Mouse (Mus musculus): ENCODE measurements around the gene Kank1. TPM values are rescaled to one million over a fixed set of nuclear protein-coding genes. Genes with fewer than 3 reads are reported as not detected.

Kank1 gene
- total RNA-seq, 2 experiments from 2014 or later = 40.1 to 51.6 TPM

DNA sequence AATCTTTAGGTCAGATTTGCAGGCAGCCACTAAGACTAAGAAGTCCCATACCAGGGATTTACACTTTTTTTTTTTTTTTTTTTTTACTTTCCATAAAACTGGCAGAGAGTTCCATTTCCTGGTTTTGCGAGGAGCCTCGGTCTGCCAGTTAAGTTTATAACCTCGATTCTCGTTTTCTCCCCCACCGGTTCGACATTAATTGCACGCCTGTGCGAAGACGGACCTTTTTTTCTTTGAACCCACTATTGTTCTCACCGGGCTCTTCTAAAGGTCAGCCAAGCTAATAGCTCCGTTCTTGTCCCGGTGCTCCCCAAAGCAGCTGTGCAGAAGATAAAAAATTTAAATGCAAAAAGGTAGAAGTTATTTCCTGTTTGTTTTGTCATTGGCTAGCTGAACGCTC, 12.5 kb downstream of the Kank1 start:
- no peak for DNase-seq
- intact Hi-C loops (cut with DNase I) = no loop called here

DNA sequence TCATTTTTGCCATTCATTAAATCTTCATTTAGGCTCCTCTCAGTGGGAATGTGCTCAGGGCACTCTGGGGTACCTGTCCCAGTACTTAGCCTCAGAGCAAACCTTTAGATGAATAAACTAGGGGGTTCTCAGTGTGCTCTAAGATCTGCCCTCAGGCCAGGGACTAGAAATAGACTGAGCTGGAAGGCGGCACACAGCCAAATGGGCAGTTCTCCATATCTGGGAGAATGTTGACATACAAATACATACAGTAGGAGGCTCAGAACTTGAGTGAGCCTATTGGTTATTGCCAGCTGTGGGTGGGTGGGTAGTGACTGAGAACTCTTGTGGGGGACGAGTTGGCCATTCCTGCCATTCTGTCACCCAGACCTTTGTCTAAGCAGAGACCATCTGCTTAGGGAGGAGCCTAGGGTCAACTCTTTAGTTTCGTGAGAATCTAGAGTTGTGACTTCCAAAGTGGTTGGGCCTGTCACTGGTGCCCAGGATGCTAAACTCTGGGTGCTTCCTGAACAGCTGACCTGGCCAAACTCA, 14.9 kb downstream of the Kank1 start:
- peak; percentile 58 to 61 for DNase-seq
- intact Hi-C loops (cut with DNase I) = no loop called here

DNA sequence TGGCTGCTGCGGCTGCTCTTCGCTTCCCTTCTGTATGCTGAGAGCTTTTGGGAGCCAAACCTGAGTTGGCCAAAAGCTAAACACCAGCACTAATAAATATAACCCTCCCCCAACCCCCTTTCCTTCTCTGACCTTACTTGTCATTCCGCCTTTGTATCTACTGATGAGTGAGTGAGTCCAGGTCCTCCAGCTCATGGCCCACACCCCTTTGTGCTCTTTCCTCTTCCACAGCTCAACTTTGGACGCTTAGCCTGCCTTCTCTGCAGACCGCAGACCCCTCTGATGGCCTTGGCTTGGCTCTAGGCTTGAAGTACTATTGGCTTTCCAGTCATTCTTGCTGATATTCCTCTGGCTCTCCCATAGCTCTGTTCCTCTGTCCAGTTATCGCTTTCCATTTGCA, 16.4 kb downstream of the Kank1 start:
- no peak for DNase-seq
- intact Hi-C loops (cut with DNase I) = no loop called here

DNA sequence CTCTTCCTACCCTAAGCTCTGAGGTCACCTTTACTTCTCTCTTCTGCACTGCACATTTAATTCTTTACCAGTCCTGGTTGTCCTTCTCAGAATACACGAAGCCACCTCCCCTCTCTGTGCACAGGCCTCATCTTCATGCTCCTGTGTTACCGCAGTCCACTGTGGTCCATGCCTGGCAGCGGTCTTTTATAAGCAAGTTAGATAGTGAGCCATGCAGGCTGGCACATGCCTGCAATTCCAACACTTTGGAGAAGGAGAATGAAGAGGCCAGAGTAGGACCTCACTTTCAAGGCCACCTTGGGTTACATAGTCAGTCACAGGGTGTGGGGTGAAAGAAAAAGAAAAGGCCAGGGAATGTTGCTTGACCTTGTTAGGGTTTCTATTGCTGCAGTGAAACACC, 16.9 kb downstream of the Kank1 start:
- peak; percentile 46 to 47 for DNase-seq
- intact Hi-C loops (cut with DNase I) = no loop called here

DNA sequence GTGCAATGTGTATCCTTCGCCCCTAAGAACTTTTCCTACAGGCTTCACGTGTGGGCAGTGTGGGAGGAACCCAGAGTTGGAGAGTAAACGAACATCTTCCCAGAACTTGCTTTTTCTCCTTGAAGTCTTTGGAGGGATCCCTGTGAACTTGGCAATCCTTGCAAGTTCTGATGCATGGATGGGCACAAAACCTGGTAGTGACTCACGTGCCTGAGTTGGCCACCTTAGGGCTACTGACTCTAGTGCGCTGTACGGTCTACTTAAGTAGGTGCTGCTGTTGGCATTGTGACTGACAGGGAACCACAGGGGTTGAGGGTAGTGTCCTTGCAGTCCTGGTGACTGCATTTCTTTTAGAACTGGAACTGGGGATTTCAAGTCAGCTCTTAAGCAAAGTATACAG, 21.5 kb downstream of the Kank1 start:
- intact Hi-C loops (cut with DNase I) = no loop called here

DNA sequence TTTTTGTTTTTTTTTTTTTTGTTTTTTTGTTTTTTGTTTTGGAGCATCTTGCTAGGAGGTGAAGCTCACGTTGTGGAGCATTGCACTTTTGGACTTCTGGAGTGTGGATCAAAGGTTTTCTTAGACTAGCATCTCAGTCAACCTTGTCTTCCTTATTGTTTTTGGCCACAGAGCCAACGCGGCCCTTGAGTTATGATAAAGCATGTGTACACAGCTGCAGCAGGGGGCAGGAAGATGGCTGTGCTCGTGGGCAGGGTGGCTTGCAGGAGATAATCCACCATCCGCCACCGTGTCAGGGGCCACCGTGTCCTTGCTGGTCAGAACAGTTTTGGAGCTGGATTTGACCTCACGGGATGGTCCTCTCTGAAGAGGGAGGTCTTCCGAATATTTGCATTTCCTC, 29.4 kb downstream of the Kank1 start:
- intact Hi-C loops (cut with DNase I) = no loop called here
- no peak for DNase-seq

More for the DNA sequence above, 21.5 kb downstream of the Kank1 start:
- no peak for DNase-seq

DNA sequence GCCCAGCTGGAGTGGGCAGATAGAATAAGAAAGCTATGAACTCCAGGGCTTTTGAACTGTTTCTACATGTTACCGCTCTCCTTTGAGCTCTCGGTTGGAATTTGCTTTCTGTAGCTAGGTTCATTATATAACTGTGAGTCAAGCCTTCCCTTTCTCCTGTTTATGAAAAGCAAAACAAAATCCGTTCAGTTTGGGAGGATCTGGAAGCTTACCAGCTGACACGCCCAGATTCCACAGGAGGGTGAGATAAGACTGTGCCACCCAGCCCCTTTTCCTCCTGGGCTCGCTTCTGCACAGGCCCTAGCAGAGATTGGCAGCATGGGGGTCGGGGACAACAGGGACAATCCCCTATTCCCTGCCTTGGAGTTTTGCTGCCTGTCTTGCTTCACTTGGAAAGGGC, 30.5 kb downstream of the Kank1 start:
- DNase-seq = peak in 1 of 2 experiments; percentile 51
- intact Hi-C loops (cut with DNase I) = no loop called here

DNA sequence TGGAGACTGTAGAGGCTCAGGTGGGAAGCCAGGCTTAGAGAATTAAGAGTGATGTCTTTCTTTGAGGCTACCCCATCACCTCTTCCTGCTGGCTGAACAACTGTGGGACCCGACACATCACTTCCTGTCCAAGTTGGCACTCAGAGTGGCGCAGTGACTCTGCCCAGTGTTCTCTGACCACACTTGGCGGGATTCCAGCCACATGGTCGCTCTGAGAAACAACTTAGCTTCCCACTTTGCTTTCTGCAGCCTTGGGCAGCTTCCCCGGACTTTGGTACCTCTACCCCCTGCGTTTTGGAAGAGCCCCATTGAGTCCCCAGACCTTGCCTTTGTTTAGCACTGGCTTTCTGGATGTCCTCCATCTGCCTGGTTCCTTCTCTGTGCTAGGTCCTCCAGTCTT, 31.8 kb downstream of the Kank1 start:
- intact Hi-C loops (cut with DNase I) = no loop called here
- peak; percentile 79 to 80 for DNase-seq

DNA sequence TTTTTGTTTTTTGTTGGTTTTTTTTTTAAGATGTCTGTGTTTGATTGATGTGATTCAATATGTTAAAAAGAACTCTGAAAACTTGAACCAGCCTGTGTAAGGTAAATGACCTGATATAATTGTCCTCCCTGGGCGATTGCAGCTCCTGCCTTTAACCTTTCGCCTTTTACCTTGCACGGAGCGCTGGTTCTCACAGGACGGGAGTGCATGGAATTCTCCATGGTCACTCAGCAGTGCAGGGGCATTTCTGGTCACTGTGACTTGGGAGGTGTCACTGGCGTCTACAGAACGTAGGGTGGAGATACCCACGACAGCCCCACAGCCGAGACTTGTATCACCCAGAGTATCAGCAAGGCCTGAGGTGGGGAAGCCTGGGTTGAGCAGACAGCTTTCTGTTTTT, 34.8 kb downstream of the Kank1 start:
- DNase-seq = no peak

DNA sequence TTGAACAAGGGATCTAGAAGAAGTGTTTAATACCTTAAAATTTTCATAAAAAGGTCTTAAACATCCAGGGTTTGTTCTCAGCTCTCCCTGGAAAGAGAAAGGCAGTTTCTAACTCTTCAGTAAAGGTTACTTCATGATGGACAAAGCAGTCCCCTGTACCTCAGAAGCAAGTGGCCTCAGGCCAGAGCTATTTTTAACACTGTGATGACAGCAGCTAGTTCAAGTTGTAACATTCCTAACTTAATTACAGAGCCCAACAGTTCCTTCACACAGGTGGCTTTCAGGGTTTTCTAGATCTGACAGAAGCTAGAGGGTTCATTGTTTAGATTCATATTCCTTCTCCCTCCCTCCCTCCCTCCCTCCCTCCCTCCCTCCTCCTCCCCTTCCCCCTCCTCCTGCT, 36.4 kb downstream of the Kank1 start:
- DNase-seq = peak; percentile 76 to 77
- intact Hi-C loops (cut with DNase I) = no loop called here

More for the DNA sequence above, 34.8 kb downstream of the Kank1 start:
- intact Hi-C loops (cut with DNase I) = no loop called here

DNA sequence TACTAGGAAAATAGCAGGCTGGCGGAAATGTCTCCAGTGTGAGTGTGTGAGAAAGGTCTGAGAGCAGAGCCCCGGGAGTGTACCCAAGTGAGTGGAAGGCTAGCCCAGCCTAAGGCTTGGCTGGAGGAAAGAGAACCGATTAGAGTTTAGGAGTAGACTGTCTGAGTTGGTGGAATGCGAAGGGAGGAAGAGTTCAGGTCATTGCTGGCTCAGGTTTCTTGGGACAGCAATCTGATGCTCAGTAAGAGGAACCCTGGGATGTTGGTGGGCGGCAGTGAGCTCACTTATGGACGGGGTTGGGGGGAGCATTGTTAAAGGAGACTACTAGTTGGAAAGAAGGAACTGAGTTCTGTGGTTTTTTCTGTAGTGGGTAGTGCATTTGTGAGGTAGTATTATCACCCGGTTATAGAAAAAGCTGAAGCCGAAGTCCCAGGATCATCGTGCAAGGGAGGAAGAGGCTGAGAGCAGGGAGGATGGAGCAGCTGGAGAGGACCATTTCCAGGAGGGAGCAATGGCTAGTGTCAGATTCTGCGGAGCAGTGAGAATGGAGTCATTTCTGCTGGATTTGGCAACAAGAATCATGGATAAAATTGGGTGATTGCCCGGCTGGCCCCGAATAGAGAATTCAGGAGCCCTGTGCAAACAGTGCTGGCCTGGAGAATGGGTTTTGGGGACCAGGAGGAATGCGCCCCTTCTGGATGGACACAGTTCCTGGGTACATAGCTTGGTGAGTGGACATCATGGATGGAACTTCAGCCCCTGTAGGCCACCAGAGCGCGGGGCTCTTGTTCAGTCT, 40.0 kb downstream of the Kank1 start:
- peak; percentile 49 to 54 for DNase-seq

DNA sequence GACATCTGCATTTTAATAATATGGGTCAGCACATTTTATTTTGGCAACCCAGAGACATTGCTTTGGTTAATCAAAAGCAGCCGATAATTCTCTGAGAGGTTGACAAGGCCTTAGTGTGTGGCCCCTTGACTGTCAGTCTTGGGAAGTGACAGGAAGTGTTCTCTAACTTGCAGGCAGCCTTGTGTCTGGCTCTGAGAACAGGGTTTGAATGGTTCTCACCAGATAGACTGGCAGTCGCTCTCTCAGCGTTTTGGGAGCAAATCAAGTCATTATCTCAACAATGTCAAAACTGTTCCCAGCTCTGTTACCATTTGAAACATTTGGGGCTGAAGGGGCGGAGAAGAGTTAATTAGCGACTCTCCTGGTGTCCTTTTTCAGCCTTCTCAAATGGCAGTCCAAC, 41.0 kb downstream of the Kank1 start:
- DNase-seq = peak; percentile 35 to 37

More for the DNA sequence above, 40.0 kb downstream of the Kank1 start:
- intact Hi-C loops (cut with DNase I) = no loop called here

DNA sequence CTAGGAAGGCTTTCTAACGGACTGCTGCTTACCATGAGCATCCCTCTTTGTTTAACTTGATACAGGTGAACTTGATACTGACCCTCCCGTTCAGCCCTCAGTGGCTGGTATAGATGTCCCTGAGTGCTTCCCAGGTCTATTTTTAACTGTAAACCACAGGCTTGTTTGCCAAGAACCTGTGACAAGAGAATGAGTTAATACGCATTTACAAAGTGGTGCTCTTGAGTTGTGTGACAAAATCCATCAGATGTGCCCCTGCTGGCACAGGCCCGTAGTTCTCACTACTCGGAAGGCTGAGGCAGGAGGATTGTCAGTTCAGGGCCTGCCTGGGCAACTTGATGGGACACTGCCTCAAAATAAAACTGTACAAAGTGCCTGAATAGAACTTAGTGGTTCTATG, 42.8 kb downstream of the Kank1 start:
- intact Hi-C loops (cut with DNase I) = no loop called here
- peak in 1 of 2 experiments; percentile 44 for DNase-seq

More for the DNA sequence above, 41.0 kb downstream of the Kank1 start:
- intact Hi-C loops (cut with DNase I) = no loop called here

DNA sequence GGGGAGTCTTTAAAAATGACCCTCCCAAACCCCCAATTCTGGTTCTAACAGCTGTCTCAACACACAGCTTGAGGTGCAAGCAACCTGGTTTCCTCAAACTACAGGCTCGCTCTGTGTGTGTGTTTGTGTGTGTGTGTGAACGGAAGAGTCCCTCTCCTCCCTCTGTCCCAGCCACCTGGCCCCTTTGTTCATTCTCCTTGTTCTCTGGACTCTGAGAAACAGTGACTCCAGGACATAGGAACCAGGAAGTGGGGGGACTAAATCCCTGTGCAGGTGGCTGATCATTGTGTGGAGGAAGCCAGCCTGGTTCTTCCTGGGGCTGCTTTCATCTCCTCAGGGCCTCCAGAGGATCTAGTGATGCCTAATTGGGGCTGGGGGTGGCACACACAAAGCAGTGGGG, 46.9 kb downstream of the Kank1 start:
- DNase-seq = no peak
- intact Hi-C loops (cut with DNase I) = no loop called here

DNA sequence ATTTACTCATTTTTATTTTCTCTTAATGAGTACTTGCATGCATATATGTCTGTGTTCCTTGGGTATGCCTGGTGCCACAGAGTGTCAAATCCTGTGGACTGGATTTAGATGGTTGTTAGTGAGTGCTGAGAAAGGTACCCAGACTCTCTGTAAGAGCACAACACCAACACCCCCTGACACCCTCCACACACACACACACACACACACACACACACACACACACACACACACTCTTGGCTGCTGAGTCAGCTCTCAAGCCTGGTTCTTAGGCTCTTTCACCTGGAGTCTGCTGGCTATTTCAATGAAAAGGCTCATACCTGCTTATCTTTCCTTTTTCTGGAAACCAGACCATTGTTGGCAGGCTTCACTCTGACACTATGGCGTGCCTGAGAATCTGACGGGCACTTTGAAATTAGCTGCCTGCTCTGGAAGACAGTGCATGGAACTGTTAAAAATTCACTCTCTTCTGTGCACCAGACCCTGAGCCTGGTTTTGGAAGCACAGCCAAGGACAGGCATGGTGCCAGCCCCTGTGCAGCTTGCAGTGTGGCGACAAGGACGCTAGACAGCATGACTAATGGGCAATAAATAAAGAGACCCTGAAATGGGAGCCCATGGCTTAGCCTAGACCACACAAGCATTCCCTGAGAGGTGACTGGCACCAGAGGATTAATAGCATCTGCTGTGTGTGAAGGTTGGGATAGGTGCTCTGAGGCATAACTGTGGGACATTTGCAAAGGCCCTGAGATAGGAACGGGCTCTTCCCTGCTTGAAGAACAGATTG, 49.2 kb downstream of the Kank1 start:
- intact Hi-C loops (cut with DNase I) = no loop called here
- DNase-seq = peak; percentile 72 to 79

DNA sequence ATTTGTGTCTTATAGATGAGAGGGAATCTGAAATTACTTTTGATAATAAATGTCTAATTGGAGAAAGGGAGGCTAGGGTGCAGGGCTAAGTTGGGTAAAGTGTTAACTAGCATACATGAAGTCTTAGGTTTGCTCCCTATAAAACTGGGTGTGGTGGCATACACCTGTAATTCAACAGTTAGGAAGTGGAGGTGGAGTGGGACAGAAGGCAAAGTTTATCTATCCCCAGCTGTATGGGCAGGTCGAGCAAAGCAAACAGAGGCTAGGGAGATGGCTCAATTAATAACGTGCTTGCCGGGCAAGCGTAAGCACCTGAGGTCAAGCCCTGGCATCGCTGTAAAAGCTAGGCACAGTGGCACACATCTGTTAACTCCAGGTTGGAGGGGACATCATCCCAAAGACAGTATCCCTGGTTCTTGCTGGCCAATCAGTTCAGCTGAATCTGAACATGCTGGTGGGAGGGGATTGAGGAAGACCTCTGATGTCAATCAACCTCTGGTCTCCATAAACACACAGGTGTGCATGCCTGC, 54.3 kb downstream of the Kank1 start:
- intact Hi-C loops (cut with DNase I) = no loop called here
- DNase-seq = no peak

DNA sequence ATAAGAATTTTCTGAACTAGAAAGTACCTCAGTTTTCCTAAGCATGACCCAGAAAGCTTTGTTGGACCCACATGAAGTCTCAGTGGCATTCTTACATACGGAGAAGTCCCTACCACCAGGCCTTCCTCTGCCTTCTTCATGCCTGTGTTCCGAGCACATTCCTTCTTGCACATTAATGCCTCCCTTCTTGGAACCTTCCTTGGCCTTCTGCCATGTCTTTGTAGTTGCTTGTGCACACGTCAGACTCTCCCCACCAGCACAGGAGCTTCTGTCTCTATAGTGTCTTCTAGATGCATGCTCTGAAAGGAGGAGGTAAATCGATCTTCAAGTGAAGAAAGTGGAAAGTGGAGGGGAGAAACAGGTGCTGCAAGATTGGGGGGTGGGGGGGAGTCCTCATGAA, 58.4 kb downstream of the Kank1 start:
- intact Hi-C loops (cut with DNase I) = no loop called here
- DNase-seq = no peak

DNA sequence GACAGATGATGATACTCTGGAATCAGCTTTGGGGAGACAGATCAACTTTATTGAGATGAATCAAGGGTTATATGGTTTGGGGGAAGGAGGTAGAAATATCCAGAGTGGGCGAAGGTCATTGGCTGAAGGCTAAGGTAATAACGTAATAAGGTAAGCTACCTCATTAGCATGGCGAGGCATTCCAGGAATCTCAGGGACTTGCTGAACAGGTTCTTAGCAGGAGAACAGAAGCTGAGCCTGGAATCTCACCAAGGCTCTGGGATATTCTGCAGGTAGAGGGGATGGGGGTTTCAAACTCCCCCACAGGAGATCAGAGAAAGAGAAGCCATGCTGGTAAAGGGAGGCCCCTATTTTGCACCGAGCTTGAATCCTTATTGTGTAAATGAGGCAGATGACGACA, 60.5 kb downstream of the Kank1 start:
- DNase-seq = no peak
- intact Hi-C loops (cut with DNase I) = no loop called here

DNA sequence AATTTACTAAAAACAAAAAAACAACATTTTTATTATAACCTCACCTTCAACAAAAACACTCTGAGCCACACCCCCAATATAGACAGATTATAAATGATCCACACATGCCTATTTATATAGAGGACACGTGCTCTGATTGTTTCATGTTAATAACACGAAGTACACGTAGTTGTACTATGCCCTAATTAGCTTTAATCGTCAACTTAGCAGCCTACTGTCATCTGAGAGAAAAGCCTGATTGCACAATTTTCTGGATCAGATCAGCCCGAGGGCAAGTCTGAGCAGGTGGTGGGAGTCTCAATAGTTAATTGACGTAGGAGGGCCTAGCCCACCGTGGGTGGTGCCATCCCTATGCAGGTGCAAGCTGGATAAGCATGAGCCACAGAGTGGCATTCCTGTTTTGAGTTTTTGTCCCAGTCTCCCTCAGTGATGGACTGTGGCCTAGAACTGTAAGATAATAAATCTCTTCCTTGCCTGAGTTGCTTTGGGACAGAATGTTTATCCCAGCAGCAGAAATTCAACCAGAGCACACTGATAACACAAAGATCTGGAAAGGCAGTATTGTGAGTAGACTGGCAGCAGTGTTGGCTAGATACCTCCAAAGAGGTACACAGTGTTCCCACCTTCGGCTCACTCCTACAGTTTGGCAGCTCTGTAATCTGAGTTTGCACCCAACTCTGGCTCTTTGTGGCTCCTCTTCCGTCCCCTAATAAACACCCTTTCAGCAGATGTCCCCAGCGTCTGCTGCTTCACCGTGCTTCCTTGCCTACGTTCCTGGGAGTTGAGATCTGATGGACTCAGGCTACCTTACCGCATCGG, 63.3 kb downstream of the Kank1 start:
- intact Hi-C loops (cut with DNase I) = no loop called here
- no peak for DNase-seq

DNA sequence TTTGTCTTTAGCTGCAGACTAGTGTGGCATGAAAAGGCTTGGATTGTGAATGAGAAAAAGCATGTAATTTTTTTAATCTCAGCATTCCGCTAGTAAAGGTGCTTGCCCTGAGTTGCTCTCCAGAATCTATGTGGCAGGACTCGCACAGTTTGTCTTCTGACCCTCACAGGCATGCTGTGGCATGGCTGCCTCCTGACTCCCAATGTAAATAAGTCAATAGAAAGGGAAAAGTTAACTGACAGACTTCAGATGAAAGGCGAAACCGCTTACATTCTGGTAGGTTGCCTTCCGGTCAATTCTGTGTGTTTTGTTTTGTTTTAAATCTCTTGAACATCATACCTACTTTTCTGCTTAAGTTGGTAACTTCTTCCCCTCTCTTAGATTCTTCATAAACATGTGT, 64.4 kb downstream of the Kank1 start:
- DNase-seq = no peak
- intact Hi-C loops (cut with DNase I) = no loop called here

DNA sequence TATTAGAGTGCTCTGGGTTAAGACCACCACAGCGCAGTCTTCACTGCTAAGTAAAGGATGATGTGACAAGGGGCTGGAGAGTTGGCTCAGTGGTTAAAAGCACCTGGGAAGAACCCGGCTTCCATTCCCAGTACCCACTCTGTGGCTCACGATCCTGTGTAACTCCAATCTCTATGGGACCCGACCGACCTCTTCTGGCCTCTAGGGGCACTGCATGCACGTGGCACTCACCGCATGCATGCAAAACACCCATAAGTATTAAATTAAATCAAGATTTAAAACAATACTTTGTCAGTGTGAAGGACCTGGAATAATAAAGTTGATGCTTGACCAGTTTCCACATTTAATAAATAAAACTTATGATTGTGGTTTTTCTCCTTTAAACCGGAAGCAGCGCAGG, 69.5 kb downstream of the Kank1 start:
- intact Hi-C loops (cut with DNase I) = no loop called here
- no peak for DNase-seq
